Mouse (Mus musculus): Measurements from ENCODE around the gene Myo10.
"Not testable (repeated sequence)": the region's sequence is repeated elsewhere in the genome, so short reads cannot be mapped to it uniquely, and the experiment has no call there.

The Myo10 gene

GRCm38 (mm10) chr15:25692254-25692950, 70.1 kb downstream of the Myo10 start:
- DNase-seq (ENCODE audit: low spot score): no peak

GRCm38 (mm10) chr15:25693708-25694107, 71.4 kb downstream of the Myo10 start:
- DNase-seq (ENCODE audit: low spot score): no peak

- no peak for DNase-seq (ENCODE audit: low spot score)
These were observed 72.4 kb downstream of the Myo10 start for GRCm38 (mm10) chr15:25694749-25695148.

GRCm38 (mm10) chr15:25695253-25695652, 72.9 kb downstream of the Myo10 start:
- no peak for DNase-seq (ENCODE audit: low spot score)

GRCm38 (mm10) chr15:25695883-25696282, 73.6 kb downstream of the Myo10 start:
- no peak for DNase-seq (ENCODE audit: low spot score)

GRCm38 (mm10) chr15:25696660-25697059, 74.3 kb downstream of the Myo10 start:
- no peak for DNase-seq (ENCODE audit: low spot score)

GRCm38 (mm10) chr15:25699032-25699557, 76.8 kb downstream of the Myo10 start:
- no peak for DNase-seq (ENCODE audit: low spot score)

- DNase-seq (ENCODE audit: low spot score): no peak
These were observed 80.3 kb downstream of the Myo10 start for GRCm38 (mm10) chr15:25702602-25703001.

- no peak for DNase-seq (ENCODE audit: low spot score)
These were observed 82.7 kb downstream of the Myo10 start for GRCm38 (mm10) chr15:25704809-25705585.

- no peak for DNase-seq (ENCODE audit: low spot score)
These were observed 84.7 kb downstream of the Myo10 start for GRCm38 (mm10) chr15:25706874-25707554.

- no peak for DNase-seq (ENCODE audit: low spot score)
These were observed 85.6 kb downstream of the Myo10 start for GRCm38 (mm10) chr15:25707891-25708290.

- no peak for DNase-seq (ENCODE audit: low spot score)
These were observed 88.6 kb downstream of the Myo10 start for GRCm38 (mm10) chr15:25710876-25711275.

GRCm38 (mm10) chr15:25712877-25713276, 90.6 kb downstream of the Myo10 start:
- no peak for DNase-seq (ENCODE audit: low spot score)

- peak; percentile 15 for DNase-seq (ENCODE audit: low spot score)
These were observed 91.4 kb downstream of the Myo10 start for GRCm38 (mm10) chr15:25713587-25714361.

- DNase-seq (ENCODE audit: low spot score): no peak
These were observed 93.1 kb downstream of the Myo10 start for GRCm38 (mm10) chr15:25715218-25715995.

GRCm38 (mm10) chr15:25715996-25716395, 93.7 kb downstream of the Myo10 start:
- no peak for DNase-seq (ENCODE audit: low spot score)

GRCm38 (mm10) chr15:25717006-25717405, 94.7 kb downstream of the Myo10 start:
- DNase-seq (ENCODE audit: low spot score): peak; percentile 53

- not testable (repeated sequence) for DNase-seq (ENCODE audit: low spot score)
These were observed 95.8 kb downstream of the Myo10 start for GRCm38 (mm10) chr15:25718104-25718503.

- DNase-seq (ENCODE audit: low spot score): no peak
These were observed 96.9 kb downstream of the Myo10 start for GRCm38 (mm10) chr15:25719270-25719669.

- DNase-seq (ENCODE audit: low spot score): no peak
These were observed 97.9 kb downstream of the Myo10 start for GRCm38 (mm10) chr15:25720263-25720662.

Measured in testis, postnatal 14 days (tissue).